Mouse (Mus musculus): ENCODE data around the gene Mre11a. TPM values are rescaled to one million over a fixed set of nuclear protein-coding genes. Genes with fewer than 3 reads are reported as not detected.
A peak's percentile ranks its signal among the peaks of the same experiment; 100 is the strongest.

The Mre11a gene
- total RNA-seq, 2 experiments from 2014 or later, result 8.1 to 8.9 TPM

- intact Hi-C loops (cut with DNase I), result no loop called here
- DNase-seq, result no peak
These were observed 22.3 kb downstream of the Mre11a start for GRCm38 (mm10) chr9:14806786-14807185.

- intact Hi-C loops (cut with DNase I), result no loop called here
- DNase-seq, result no peak
These were observed 25.7 kb downstream of the Mre11a start for GRCm38 (mm10) chr9:14810111-14810510.

GRCm38 (mm10) chr9:14821396-14821795, 36.9 kb downstream of the Mre11a start:
- intact Hi-C loops (cut with DNase I), result no loop called here
- no peak for DNase-seq

- intact Hi-C loops (cut with DNase I), result loop anchor here (2.0 kb wide), 1 partner anchor 190 kb away; no protein-coding TSS in a partner anchor
- no peak for DNase-seq
These were observed 40.4 kb downstream of the Mre11a start for GRCm38 (mm10) chr9:14824840-14825239.

- no peak for DNase-seq
- intact Hi-C loops (cut with DNase I), result no loop called here
These were observed 43.4 kb downstream of the Mre11a start for GRCm38 (mm10) chr9:14827875-14828274.

- intact Hi-C loops (cut with DNase I), result no loop called here
- no peak for DNase-seq
These were observed 47.6 kb downstream of the Mre11a start for GRCm38 (mm10) chr9:14832046-14832445.

GRCm38 (mm10) chr9:14835335-14836075, 51.1 kb downstream of the Mre11a start:
- intact Hi-C loops (cut with DNase I), result no loop called here
- no peak for DNase-seq

GRCm38 (mm10) chr9:14839527-14839926, 55.1 kb downstream of the Mre11a start:
- intact Hi-C loops (cut with DNase I), result no loop called here
- DNase-seq, result peak; percentile 23 to 32

GRCm38 (mm10) chr9:14839970-14840369, 55.5 kb downstream of the Mre11a start:
- DNase-seq, result no peak
- intact Hi-C loops (cut with DNase I), result no loop called here

GRCm38 (mm10) chr9:14841878-14842761, 57.7 kb downstream of the Mre11a start:
- peak; percentile 14 to 50 for DNase-seq
- intact Hi-C loops (cut with DNase I), result no loop called here

GRCm38 (mm10) chr9:14843311-14843857, 58.9 kb downstream of the Mre11a start:
- no peak for DNase-seq
- intact Hi-C loops (cut with DNase I), result no loop called here

- DNase-seq, result no peak
- intact Hi-C loops (cut with DNase I), result no loop called here
These were observed 59.4 kb downstream of the Mre11a start for GRCm38 (mm10) chr9:14843901-14844300.

- intact Hi-C loops (cut with DNase I), result no loop called here
- DNase-seq, result no peak
These were observed 62.0 kb downstream of the Mre11a start for GRCm38 (mm10) chr9:14846428-14846827.

GRCm38 (mm10) chr9:14848267-14848935, 63.9 kb downstream of the Mre11a start:
- intact Hi-C loops (cut with DNase I), result no loop called here
- no peak for DNase-seq

GRCm38 (mm10) chr9:14854585-14854984, 70.1 kb downstream of the Mre11a start:
- no peak for DNase-seq
- intact Hi-C loops (cut with DNase I), result no loop called here

GRCm38 (mm10) chr9:14856922-14857654, 72.6 kb downstream of the Mre11a start:
- intact Hi-C loops (cut with DNase I), result no loop called here
- DNase-seq, result no peak

GRCm38 (mm10) chr9:14858170-14858706, 73.8 kb downstream of the Mre11a start:
- intact Hi-C loops (cut with DNase I), result no loop called here

GRCm38 (mm10) chr9:14858782-14859181, 74.3 kb downstream of the Mre11a start:
- intact Hi-C loops (cut with DNase I), result no loop called here
- no peak for DNase-seq

More at GRCm38 (mm10) chr9:14858170-14858706, 73.8 kb downstream of the Mre11a start:
- no peak for DNase-seq

- intact Hi-C loops (cut with DNase I), result loop anchor here (10.0 kb wide), 2 partner anchors 305 to 355 kb away; no protein-coding TSS in a partner anchor
- DNase-seq, result peak; percentile 8 to 16
These were observed 75.6 kb downstream of the Mre11a start, which contains the start of gene Gpr83 for GRCm38 (mm10) chr9:14859868-14860639. Gpr83 (plus strand) TSS chr9:14860210.

Data from heart, postnatal 14 days (tissue).